Mouse (Mus musculus): Measurements from ENCODE around the gene Zscan21.

DNA sequence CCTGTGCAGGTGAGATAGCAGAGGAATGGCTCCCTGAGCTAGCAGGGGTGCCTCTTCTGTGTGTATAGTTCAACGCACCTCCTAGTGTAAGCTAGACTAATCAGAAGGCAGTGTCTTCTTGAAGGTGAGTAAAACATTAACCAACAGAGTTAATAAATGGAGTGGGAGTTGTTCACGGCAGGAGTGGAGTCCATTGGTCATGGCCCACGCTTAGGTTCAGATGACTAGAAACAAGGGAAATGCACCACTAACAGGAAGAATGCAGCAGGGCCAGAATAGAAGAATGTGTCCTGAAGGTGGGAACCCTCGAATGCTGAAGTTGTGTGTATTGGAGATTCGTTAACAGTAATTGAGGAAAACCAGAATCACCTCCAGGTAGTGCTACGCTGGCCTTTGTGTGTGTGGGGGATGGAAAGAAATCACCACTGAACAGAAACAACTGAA lies 27.6 kb upstream of the Zscan21 start:
- TF ChIP-seq CTCF (IDR thresholded peaks at IDR 0.05; ENCODE audit: low read depth) (no peak), EP300 (optimal IDR thresholded peaks at IDR 0.05) (no peak)

Data from stomach, postnatal 0 days (tissue).